Mouse (Mus musculus): ENCODE data around the gene Slc1a5.

Gene Slc1a5

GRCm38 (mm10) chr7:16847507-16847906 lies 66.4 kb downstream of the Slc1a5 start:
- DNase-seq (ENCODE audit: low spot score) = no peak
